Mouse (Mus musculus) cerebellum, postnatal 10 days (tissue): Measurements from ENCODE around the gene Nkiras2.
"Not testable (repeated sequence)": the region's sequence is repeated elsewhere in the genome, so short reads cannot be mapped to it uniquely, and the experiment has no call there.

ENCODE experiments used
- DNase-seq, 2 experiments: peaks; one replicate each; pipeline ENCODE4 v3.0.0; 2021; ENCODE audit warnings: mixed read lengths in 2 of 2

The Nkiras2 gene

GRCm38 (mm10) chr11:100618761-100619484 lies at the start of gene Nkiras2:
TSS of gene Nkiras2 (plus strand) at chr11:100619244.
- peak; percentile 79 to 81 for DNase-seq

- DNase-seq = no peak
These were observed 49.3 kb upstream of the Nkiras2 start for GRCm38 (mm10) chr11:100569789-100570188.

GRCm38 (mm10) chr11:100570430-100571201 lies 48.4 kb upstream of the Nkiras2 start:
- peak; percentile 90 to 91 for DNase-seq

DNA sequence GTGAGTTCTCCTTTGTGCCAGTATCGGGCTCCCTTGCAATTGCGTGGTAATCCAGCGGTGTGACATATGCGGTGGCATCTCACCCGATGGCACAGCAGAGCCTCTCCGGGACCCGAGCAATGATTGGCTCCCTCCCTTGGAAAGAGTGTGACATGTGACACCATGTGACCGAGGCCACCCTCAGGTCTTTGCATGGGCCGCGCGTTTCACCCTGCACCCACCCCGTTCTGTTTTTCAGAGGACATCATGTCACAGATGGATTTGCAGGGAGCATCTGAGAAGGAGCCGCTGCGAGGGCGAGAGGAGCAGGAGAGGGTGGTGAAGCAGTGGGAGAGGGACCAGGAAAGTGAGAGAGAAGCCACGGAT lies 47.9 kb upstream of the Nkiras2 start:
- peak in 1 of 2 experiments; percentile 31 for DNase-seq

DNA sequence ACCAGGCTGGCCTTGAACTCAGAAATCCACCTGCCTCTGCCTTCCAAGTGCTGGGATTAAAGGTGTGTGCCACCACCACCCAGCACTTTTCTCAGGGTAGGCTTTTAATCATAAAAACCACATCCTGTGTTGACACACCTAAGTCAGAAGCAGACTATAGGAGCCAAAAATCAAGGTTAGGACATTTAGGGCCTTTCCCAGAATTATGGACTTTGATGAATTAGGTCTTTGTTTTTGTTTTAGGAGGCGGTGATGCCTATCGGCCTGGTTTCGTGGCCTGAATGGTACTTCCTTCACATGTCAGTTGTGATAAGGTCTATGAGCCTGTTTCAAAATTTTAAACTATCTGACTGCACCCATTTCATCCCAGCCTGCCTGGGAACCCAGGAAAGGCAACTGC lies 44.9 kb upstream of the Nkiras2 start:
- DNase-seq = no peak

DNA sequence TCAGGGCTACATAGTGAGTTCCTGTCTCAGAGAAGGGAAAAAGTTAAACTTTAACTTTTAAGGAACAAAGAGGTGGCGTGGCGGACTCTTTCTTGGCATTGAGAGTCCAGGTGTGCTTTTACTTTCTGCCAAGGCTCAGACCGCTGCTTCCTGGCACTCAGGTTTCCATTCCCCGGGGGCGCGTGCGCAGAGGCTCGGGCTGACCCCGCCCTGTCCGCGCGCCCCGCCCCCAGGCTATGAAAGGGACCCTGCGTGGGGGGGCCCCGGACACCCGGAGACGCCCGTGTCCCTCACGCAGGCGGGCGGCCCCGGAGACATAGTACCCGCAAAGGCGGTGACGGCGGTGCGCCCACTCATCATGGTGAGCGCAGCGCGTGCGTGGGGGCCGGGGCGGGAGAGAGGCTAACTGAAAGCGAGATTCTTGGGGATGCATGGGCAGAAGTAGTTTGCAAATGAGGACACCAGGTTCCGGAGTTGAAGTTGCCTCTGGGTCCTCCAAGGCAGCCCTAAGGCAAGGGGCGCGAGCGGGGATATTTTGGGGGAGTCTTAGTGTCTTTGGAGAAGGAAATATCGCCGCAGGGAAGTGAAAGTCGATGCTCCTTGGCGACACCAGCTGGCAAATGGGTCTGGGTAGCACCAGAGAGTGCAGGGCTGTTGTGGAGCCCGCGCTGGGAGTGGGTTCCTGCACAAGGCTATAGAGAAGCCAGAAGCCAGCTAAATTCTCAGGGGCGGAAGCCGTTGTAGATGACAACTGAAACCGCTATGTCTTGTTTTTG lies 44.1 kb upstream of the Nkiras2 start, which contains the start of gene Cnp:
TSS of gene Cnp (plus strand) at position 197 of the 776 bp plus-strand sequence.
- DNase-seq = peak; percentile 77 to 85

DNA sequence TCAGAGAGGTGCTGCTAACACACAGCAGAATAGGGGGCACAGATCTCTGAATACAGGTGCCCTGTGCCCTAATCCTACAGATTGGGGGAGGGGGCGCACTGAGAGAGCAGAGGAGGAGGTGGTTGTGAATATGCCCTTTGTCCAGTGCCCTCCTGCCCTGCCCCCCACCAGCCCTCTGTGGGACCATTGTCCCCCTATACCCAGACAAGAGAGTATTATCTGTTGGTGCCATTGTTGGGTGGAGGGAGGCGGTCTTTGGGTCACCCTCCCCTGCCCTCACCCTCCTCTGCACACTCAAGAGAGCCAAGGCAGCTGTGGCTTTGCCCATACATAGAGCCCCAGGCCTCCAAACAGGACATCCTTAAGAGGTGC lies 43.6 kb upstream of the Nkiras2 start:
- DNase-seq = peak in 1 of 2 experiments; percentile 64

DNA sequence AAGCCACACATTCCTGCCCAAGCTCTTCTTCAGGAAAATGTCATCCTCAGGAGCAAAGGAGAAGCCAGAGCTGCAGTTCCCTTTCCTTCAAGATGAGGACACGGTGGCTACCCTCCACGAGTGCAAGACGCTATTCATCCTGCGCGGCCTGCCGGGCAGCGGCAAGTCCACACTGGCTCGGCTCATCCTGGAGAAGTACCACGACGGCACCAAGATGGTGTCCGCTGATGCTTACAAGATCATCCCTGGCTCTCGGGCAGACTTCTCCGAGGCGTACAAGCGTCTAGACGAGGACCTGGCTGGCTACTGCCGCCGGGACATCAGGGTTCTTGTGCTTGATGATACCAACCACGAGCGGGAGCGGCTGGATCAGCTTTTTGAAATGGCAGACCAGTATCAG lies 42.8 kb upstream of the Nkiras2 start:
- DNase-seq = no peak

DNA sequence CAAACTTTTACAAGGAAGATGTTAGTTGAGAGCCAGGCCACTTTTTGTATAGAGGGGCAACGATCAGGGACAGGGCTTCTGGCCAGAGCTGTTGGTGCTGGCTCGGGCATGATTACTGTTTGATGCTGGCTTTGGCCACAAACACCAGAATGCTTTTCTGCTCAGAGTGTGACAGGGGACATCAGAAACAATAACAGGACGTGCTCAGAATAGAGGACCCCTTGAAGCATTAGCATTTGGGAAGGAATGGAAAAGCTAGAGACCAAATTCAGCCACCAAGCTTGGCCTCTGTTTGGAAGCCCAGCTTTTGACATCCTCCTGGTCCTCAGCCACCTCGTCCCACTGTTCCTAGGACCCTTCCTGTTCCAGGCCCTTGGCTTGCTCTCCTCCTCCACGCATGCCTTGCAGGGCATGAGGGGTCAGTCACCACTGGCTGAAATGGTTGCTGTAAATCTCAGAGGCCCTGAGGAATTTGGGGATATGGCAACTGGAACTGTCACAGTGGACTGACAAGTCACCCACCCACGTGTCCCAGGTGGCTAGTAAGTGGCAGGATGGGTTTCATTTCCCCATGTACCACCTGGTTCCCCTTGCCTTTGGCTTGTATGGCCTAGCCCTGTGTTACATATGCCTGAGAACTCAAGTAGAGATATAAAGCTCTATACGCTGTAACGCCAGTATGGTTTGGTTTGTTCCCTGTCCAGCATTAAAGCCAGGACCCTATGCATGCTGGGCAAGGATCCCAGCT lies 41.0 kb upstream of the Nkiras2 start:
- peak in 1 of 2 experiments; percentile 38 for DNase-seq

DNA sequence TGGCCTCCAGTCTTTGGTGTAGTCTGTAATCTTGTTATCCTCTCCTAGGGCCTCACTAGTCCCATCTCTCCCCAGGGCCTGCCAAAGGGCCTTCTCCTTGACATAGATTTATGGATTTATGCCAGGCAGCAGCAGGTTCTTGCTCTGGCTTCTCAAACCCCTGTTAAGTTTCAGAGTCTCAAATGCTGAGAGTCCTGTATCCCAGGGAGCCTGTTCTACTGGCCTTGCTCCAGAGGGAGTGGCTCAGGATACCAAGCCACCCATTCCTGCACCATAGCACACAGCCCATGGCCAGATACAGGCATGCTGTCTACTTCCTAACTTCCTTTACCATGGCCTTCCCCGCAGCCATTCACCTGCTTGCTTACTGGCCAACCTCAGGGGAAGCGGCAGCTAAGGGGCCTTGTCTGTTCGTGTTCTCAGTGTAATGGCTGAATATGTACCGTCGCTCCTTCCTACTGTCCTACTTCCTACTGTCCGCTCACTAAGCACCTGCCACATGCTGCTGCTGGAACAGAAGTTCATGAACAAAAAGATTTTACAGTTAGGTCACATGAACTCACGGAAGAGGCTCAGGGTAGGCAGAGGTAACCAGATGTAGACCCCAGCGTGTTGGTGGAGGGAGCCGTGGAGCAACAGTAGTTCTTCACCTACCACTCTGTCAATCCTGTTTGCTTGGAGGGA lies 39.8 kb upstream of the Nkiras2 start:
- no peak for DNase-seq

GRCm38 (mm10) chr11:100580275-100580674 lies 38.8 kb upstream of the Nkiras2 start:
- DNase-seq = no peak

- DNase-seq = peak; percentile 74 to 75
These were observed 37.3 kb upstream of the Nkiras2 start for GRCm38 (mm10) chr11:100581756-100582155.

- not testable (repeated sequence) for DNase-seq
These were observed 36.6 kb upstream of the Nkiras2 start for GRCm38 (mm10) chr11:100582413-100582812.

GRCm38 (mm10) chr11:100582836-100583235 lies 36.2 kb upstream of the Nkiras2 start:
- no peak for DNase-seq

- DNase-seq = no peak
These were observed 34.5 kb upstream of the Nkiras2 start for GRCm38 (mm10) chr11:100584561-100584961.

- no peak for DNase-seq
These were observed 33.9 kb upstream of the Nkiras2 start for GRCm38 (mm10) chr11:100585148-100585547.

DNA sequence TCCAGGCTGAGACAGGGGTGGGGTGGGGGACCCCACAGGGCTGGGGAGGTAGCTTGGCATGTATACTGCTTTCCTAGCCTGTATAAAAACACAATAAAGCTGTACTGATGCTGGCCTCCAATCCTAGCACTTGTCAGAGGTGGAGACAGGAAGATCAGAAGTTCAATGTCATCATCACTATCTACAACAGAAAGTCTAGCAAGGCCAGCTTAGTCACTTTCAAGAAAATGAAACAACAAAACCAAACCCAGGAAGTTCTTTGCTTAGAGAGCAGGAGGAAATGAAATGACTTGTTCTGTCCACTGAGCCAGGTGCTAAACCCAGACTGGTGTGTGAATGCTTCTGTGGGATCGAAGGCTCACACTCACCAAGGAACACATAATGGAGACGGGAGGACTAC lies 30.6 kb upstream of the Nkiras2 start:
- no peak for DNase-seq

DNA sequence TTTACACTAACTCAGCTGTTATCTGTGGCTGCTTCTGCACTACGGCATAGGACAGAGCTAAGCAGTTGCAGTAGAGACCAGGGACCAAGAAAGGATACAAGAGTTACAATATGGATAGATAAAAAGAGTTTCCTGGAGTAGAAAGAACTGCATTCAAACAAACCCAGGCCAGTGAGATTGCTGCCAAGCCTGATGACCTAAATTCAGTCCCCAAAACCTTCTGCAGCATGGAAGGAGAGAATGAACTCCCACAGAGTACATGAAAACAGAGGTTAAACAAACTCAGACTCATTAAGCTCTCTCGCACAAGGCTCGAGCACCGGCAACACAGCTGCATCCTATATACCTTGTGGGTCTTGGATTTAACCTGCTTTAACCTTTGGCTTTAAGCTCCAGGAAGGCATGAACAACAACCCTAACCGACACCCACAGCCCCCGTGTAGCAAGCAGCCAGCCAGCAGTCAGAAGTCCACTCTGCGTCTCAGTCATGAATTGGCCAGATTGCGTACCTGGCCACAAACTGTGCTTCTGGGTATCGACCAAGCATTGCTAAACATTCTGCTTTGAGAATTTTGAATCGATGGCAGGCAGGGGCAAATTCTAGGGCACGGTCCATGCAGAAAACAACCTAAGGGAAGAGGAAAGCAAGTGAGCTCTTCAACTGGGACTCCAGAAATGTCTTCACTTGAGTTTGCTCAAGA lies 26.5 kb upstream of the Nkiras2 start:
- DNase-seq = no peak

- DNase-seq = no peak
These were observed 24.4 kb upstream of the Nkiras2 start for GRCm38 (mm10) chr11:100594608-100595007.

DNA sequence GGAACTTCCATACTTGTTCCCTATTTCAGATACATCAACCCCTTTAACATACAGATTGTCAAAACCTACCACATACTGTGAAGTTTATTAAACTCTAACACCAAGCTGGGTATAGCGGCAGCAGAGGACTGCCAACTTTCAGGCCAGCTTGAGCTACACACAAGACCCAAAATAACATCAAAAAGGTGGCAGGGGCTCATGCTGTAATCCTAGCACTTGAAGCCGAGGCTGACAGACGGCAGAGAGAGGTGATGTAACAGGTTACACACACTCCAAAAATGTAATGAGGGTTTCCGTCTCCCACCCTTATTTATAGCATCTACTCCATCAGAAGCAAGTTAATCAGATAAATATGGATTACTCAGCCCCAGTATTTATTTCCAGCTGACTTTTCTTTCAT lies 23.5 kb upstream of the Nkiras2 start:
- no peak for DNase-seq

DNA sequence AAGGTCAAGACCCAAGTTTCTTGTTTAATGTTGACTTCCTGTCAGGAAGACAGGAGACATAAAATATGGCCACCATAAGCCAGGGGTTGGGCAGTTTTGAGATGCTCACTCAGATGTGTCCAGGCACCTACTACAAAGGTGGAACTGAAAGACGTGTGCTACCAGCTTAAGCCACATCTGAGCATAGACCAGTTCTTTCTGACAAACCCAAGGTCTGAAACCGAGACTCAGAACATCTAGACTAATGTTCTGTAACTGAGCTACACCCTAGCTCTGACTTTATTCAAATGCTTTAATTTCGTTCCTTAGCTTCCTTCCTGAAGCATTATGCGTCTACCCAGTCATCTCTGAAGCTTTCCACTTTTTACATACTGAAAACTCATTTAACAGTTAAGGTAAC lies 21.0 kb upstream of the Nkiras2 start:
- DNase-seq = no peak
